ENCODE assay signal across 8 mouse cellular contexts in genomic region chr6:88842731-88843151, GRCm38 (mm10). TPM values are rescaled to one million over a fixed set of nuclear protein-coding genes. Genes with fewer than 3 reads are reported as not detected.
DNase-seq lines count a peak whose midpoint lies in the region; ATAC-seq and TF ChIP-seq lines count a peak whose summit lies in the region.

No protein-coding gene starts in this region.

- intact Hi-C loops in left cerebral cortex, postnatal 25 days (cut with DNase I): loop anchor here (1.0 kb wide), 1 partner anchor 323 kb away; no protein-coding TSS in a partner anchor

- peaks cover 32% of the 10 kb centered on the region for H3K36me3 ChIP-seq in megakaryocyte, embryonic 14.5 days (replicated peaks; ENCODE audit: low read length)
- H3K36me3 ChIP-seq in forebrain, embryonic 13.5 days (ENCODE audit: poor library complexity, severe bottlenecking): peaks cover 65% of the 10 kb centered on the region
- peaks cover 55% of the 10 kb centered on the region for H3K36me3 ChIP-seq in neural tube, embryonic 12.5 days

- H3K9ac ChIP-seq in forebrain, embryonic 13.5 days: peak overlapping the region; percentile 75
- H3K9ac ChIP-seq in neural tube, embryonic 12.5 days: peak overlapping the region; percentile 71

- H3K9me3 ChIP-seq in megakaryocyte, embryonic 14.5 days: no peaks in the 10 kb centered on the region
- no peaks in the 10 kb centered on the region for H3K9me3 ChIP-seq in forebrain, embryonic 13.5 days (replicated peaks)
- H3K9me3 ChIP-seq in neural tube, embryonic 12.5 days: no peaks in the 10 kb centered on the region

- no peak for TF ChIP-seq CTCF in cerebellum, adult 2 months (IDR thresholded peaks at IDR 0.05; ENCODE audit: borderline replicate concordance, insufficient read depth, low read depth, low read length)

- H3K4me2 ChIP-seq in forebrain, embryonic 13.5 days: peak overlapping the region; percentile 89
- peak overlapping the region; percentile 84 for H3K4me2 ChIP-seq in neural tube, embryonic 12.5 days (replicated peaks)

- TF ChIP-seq POLR2A in cerebellum, adult 2 months (IDR thresholded peaks at IDR 0.05; ENCODE audit: borderline replicate concordance, insufficient read depth, low read length): no peak

- peaks cover 29% of the 10 kb centered on the region for H3K4me1 ChIP-seq in cerebellum, adult 2 months (ENCODE audit: control insufficient read depth, insufficient read depth, low read length)
- H3K4me1 ChIP-seq in megakaryocyte, embryonic 14.5 days: peaks cover 70% of the 10 kb centered on the region
- peaks cover 27% of the 10 kb centered on the region for H3K4me1 ChIP-seq in forebrain, embryonic 13.5 days
- peaks cover 23% of the 10 kb centered on the region for H3K4me1 ChIP-seq in neural tube, embryonic 12.5 days

- peak overlapping the region; percentile 19; the same call in 1 of the 2 replicates for H3K27ac ChIP-seq in cerebellum, adult 2 months (ENCODE audit: insufficient read depth, low read length)
- peak overlapping the region; percentile 80 for H3K27ac ChIP-seq in forebrain, embryonic 13.5 days
- H3K27ac ChIP-seq in neural tube, embryonic 12.5 days: peak overlapping the region; percentile 67

- DNase-seq in cerebellum, adult 2 months: no peak
- DNase-seq in cerebellum, adult 9-11 months: no peak
- peak; percentile 66 to 68 for DNase-seq in left cerebral cortex, postnatal 25 days (ENCODE audit: low spot score in 2 of 2)
- no peak for DNase-seq in adipocyte (ENCODE audit: low spot score)

- ATAC-seq in megakaryocyte, adult 5-6 weeks (ENCODE audit: poor library complexity, severe bottlenecking): no peak
- peak; percentile 1 for ATAC-seq in forebrain, embryonic 13.5 days
- 0 out of 2 replicates have a peak, but pooled peaks have one; percentile 2 for ATAC-seq in neural tube, embryonic 12.5 days (ENCODE audit: low FRiP score, low read depth)

- no peaks in the 10 kb centered on the region for H3K27me3 ChIP-seq in cerebellum, adult 2 months (ENCODE audit: control insufficient read depth, insufficient read depth, low read length)
- H3K27me3 ChIP-seq in megakaryocyte, embryonic 14.5 days (replicated peaks): peaks cover 10% of the 10 kb centered on the region
- H3K27me3 ChIP-seq in forebrain, embryonic 13.5 days: no peaks in the 10 kb centered on the region
- H3K27me3 ChIP-seq in neural tube, embryonic 12.5 days (replicated peaks): no peaks in the 10 kb centered on the region

- H3K4me3 ChIP-seq in cerebellum, adult 2 months (replicated peaks; ENCODE audit: insufficient read depth, low read depth, low read length): peak overlapping the region; percentile 96
- H3K4me3 ChIP-seq in megakaryocyte, embryonic 14.5 days (replicated peaks): peak overlapping the region; percentile 99
- peak overlapping the region; percentile 70 for H3K4me3 ChIP-seq in forebrain, embryonic 13.5 days
- peak overlapping the region; percentile 77 for H3K4me3 ChIP-seq in neural tube, embryonic 12.5 days

- WGBS in cerebellum, adult 2 months: 5% methylated on average over 32 of the region's 32 CpGs
- WGBS in forebrain, embryonic 13.5 days: under 1% methylated on average over 32 of the region's 32 CpGs
- under 1% methylated on average over 32 of the region's 32 CpGs for WGBS in neural tube, embryonic 12.5 days

RNA-seq across cellular contexts. Expression of gene Abtb1, which starts 1.0 kb away (rescaled TPM):
- 116 TPM in 2 replicates for polyA plus RNA-seq in cerebellum, adult 2 months (2012; rRNA removed)
- polyA plus RNA-seq in megakaryocyte, embryonic 14.5 days (2012; ENCODE audit: insufficient read depth, low replicate concordance): 33.5 and 113 TPM in 2 replicates
- 22.8 TPM in 2 replicates for total RNA-seq in megakaryocyte, adult 5-6 weeks (2015)
- total RNA-seq in megakaryocyte, adult 5-6 weeks (2017): 104 TPM in 2 replicates
- 32.0 and 32.3 TPM in 2 replicates for polyA plus RNA-seq in forebrain, embryonic 13.5 days (2015; fragmentation: Nextera tagmentation; extraction: Ambion mirVana)
- total RNA-seq in left cerebral cortex, postnatal 25 days (2021): 10 to 100 TPM; 34.8 to 35.3 TPM
- polyA plus RNA-seq in neural tube, embryonic 12.5 days (2016; fragmentation: Nextera tagmentation; extraction: Ambion mirVana): 37.3 and 38.2 TPM in 2 replicates

RNA-seq across cellular contexts. Expression of gene Podxl2, which starts 32.1 kb away (rescaled TPM):
- 538 and 541 TPM in 2 replicates for polyA plus RNA-seq in cerebellum, adult 2 months (2012; rRNA removed)
- polyA plus RNA-seq in megakaryocyte, embryonic 14.5 days (2012; ENCODE audit: insufficient read depth, low replicate concordance): 1.2 and 3.2 TPM in 2 replicates
- total RNA-seq in megakaryocyte, adult 5-6 weeks (2015): not detected in 2 replicates
- 0.16 and 0.40 TPM in 2 replicates for total RNA-seq in megakaryocyte, adult 5-6 weeks (2017)
- polyA plus RNA-seq in forebrain, embryonic 13.5 days (2015; fragmentation: Nextera tagmentation; extraction: Ambion mirVana): 355 and 357 TPM in 2 replicates
- total RNA-seq in left cerebral cortex, postnatal 25 days (2021): 100 to 1,000 TPM; 173 to 180 TPM
- 362 and 381 TPM in 2 replicates for polyA plus RNA-seq in neural tube, embryonic 12.5 days (2016; fragmentation: Nextera tagmentation; extraction: Ambion mirVana)

RNA-seq across cellular contexts. Expression of gene Mcm2, which starts 55.8 kb away (rescaled TPM):
- polyA plus RNA-seq in cerebellum, adult 2 months (2012; rRNA removed): 7.5 and 9.8 TPM in 2 replicates
- polyA plus RNA-seq in megakaryocyte, embryonic 14.5 days (2012; ENCODE audit: insufficient read depth, low replicate concordance): 133 and 188 TPM in 2 replicates
- 45.4 and 47.7 TPM in 2 replicates for total RNA-seq in megakaryocyte, adult 5-6 weeks (2015)
- total RNA-seq in megakaryocyte, adult 5-6 weeks (2017): 77.2 TPM in 2 replicates
- polyA plus RNA-seq in forebrain, embryonic 13.5 days (2015; fragmentation: Nextera tagmentation; extraction: Ambion mirVana): 133 and 157 TPM in 2 replicates
- total RNA-seq in left cerebral cortex, postnatal 25 days (2021): 1 to 10 TPM; 3.2 to 4.9 TPM
- polyA plus RNA-seq in neural tube, embryonic 12.5 days (2016; fragmentation: Nextera tagmentation; extraction: Ambion mirVana): 120 and 127 TPM in 2 replicates

RNA-seq across cellular contexts. Expression of gene Tpra1, which starts 59.3 kb away (rescaled TPM):
- 206 and 236 TPM in 2 replicates for polyA plus RNA-seq in cerebellum, adult 2 months (2012; rRNA removed)
- 102 and 155 TPM in 2 replicates for polyA plus RNA-seq in megakaryocyte, embryonic 14.5 days (2012; ENCODE audit: insufficient read depth, low replicate concordance)
- total RNA-seq in megakaryocyte, adult 5-6 weeks (2015): 24.0 and 26.1 TPM in 2 replicates
- total RNA-seq in megakaryocyte, adult 5-6 weeks (2017): 32.4 and 35.5 TPM in 2 replicates
- 45.4 and 53.9 TPM in 2 replicates for polyA plus RNA-seq in forebrain, embryonic 13.5 days (2015; fragmentation: Nextera tagmentation; extraction: Ambion mirVana)
- total RNA-seq in left cerebral cortex, postnatal 25 days (2021): 10 to 100 TPM; 39.2 to 46.8 TPM
- 60.6 and 61.2 TPM in 2 replicates for polyA plus RNA-seq in neural tube, embryonic 12.5 days (2016; fragmentation: Nextera tagmentation; extraction: Ambion mirVana)

Comparison
In these comparisons a context has a peak if more than half of its experiments do, and no peak if none do; other contexts are left out.
1. DNase-seq: peak in left cerebral cortex, postnatal 25 days (2 of 2); none in cerebellum, adult 2 months (0 of 2), cerebellum, adult 9-11 months (single experiment) and adipocyte (single experiment).
2. H3K27ac ChIP-seq: peak in every context shown above with its lines; median percentile 80 in forebrain, embryonic 13.5 days; 67 in neural tube, embryonic 12.5 days; 19 in cerebellum, adult 2 months.
3. RNA of gene Podxl2, which starts 32.1 kb away (polyA plus RNA-seq): 538 to 541 TPM in cerebellum, adult 2 months, 362 to 381 TPM in neural tube, embryonic 12.5 days and 355 to 357 TPM in forebrain, embryonic 13.5 days; 1.2 to 3.2 TPM in megakaryocyte, embryonic 14.5 days; every median in the first group is over 10 times any median in the second.
4. RNA of gene Mcm2, which starts 55.8 kb away (polyA plus RNA-seq): 133 to 157 TPM in forebrain, embryonic 13.5 days, 133 to 188 TPM in megakaryocyte, embryonic 14.5 days and 120 to 127 TPM in neural tube, embryonic 12.5 days; 7.5 to 9.8 TPM in cerebellum, adult 2 months; every median in the first group is over 10 times any median in the second.
5. Peak in every context shown above with its lines, with median percentiles within 50 percentile points of each other: H3K4me3 ChIP-seq.